Mouse (Mus musculus): Measurements from ENCODE around the gene Gm2696.
A peak's percentile ranks its signal among the peaks of the same experiment; 100 is the strongest.
"Not testable (repeated sequence)": the region's sequence is repeated elsewhere in the genome, so short reads cannot be mapped to it uniquely, and the experiment has no call there.

Gm2696 gene

GRCm38 (mm10) chr10:77814382-77814781 is at the start of gene Gm2696:
TSS of gene Gm2696 (plus strand) at chr10:77814682.
- no peak for DNase-seq (ENCODE audit: low spot score)

- no peak for DNase-seq (ENCODE audit: low spot score)
Measured at GRCm38 (mm10) chr10:77769727-77770126, 44.8 kb upstream of the Gm2696 start.

GRCm38 (mm10) chr10:77771225-77771624 is 43.3 kb upstream of the Gm2696 start, which contains the start of gene Gm3238:
TSS of gene Gm3238 (minus strand) at chr10:77771325.
- not testable (repeated sequence) for DNase-seq (ENCODE audit: low spot score)

- DNase-seq (ENCODE audit: low spot score), result not testable (repeated sequence)
Measured at GRCm38 (mm10) chr10:77772142-77772541, 42.3 kb upstream of the Gm2696 start.

- not testable (repeated sequence) for DNase-seq (ENCODE audit: low spot score)
Measured at GRCm38 (mm10) chr10:77776844-77777243, 37.6 kb upstream of the Gm2696 start, which contains the start of gene Gm7138. TSS of gene Gm7138 (minus strand) at chr10:77776944.

GRCm38 (mm10) chr10:77782442-77782841 is 32.0 kb upstream of the Gm2696 start, which contains the start of gene Gm3250:
TSS of gene Gm3250 (minus strand) at chr10:77782542.
- DNase-seq (ENCODE audit: low spot score), result not testable (repeated sequence)

- not testable (repeated sequence) for DNase-seq (ENCODE audit: low spot score)
Measured at GRCm38 (mm10) chr10:77783396-77783795, 31.1 kb upstream of the Gm2696 start.

GRCm38 (mm10) chr10:77787876-77788275 is 26.6 kb upstream of the Gm2696 start, which contains the start of gene Gm7137:
TSS of gene Gm7137 (minus strand) at chr10:77788200.
- DNase-seq (ENCODE audit: low spot score), result peak; percentile 42

- DNase-seq (ENCODE audit: low spot score), result no peak
Measured at GRCm38 (mm10) chr10:77788621-77789020, 25.9 kb upstream of the Gm2696 start.

GRCm38 (mm10) chr10:77794976-77795375 is 19.5 kb upstream of the Gm2696 start, which contains the start of gene Gm9639:
TSS of gene Gm9639 (minus strand) at chr10:77795076.
- no peak for DNase-seq (ENCODE audit: low spot score)

- DNase-seq (ENCODE audit: low spot score), result no peak
Measured at GRCm38 (mm10) chr10:77797677-77798076, 16.8 kb upstream of the Gm2696 start.

- not testable (repeated sequence) for DNase-seq (ENCODE audit: low spot score)
Measured at GRCm38 (mm10) chr10:77798164-77798920, 16.1 kb upstream of the Gm2696 start.

GRCm38 (mm10) chr10:77798921-77799508 is 15.5 kb upstream of the Gm2696 start, which contains the start of gene Gm19668:
TSS of gene Gm19668 (minus strand) at chr10:77799133.
- no peak for DNase-seq (ENCODE audit: low spot score)

GRCm38 (mm10) chr10:77804095-77804494 is 10.4 kb upstream of the Gm2696 start:
- DNase-seq (ENCODE audit: low spot score), result no peak

- no peak for DNase-seq (ENCODE audit: low spot score)
Measured at GRCm38 (mm10) chr10:77811743-77812142, 2.7 kb upstream of the Gm2696 start, which contains the start of gene Gm9507. TSS of gene Gm9507 (minus strand) at chr10:77811843.

GRCm38 (mm10) chr10:77815514-77815913 is 1.0 kb downstream of the Gm2696 start:
- DNase-seq (ENCODE audit: low spot score), result peak; percentile 57

- DNase-seq (ENCODE audit: low spot score), result no peak
Measured at GRCm38 (mm10) chr10:77818523-77818922, 4.0 kb downstream of the Gm2696 start.

- DNase-seq (ENCODE audit: low spot score), result no peak
Measured at GRCm38 (mm10) chr10:77819203-77819602, 4.7 kb downstream of the Gm2696 start.

- peak; percentile 19 for DNase-seq (ENCODE audit: low spot score)
Measured at GRCm38 (mm10) chr10:77826951-77827350, 12.5 kb downstream of the Gm2696 start, which contains the start of gene Krtap10-4. TSS of gene Krtap10-4 (minus strand) at chr10:77827095.

- DNase-seq (ENCODE audit: low spot score), result no peak
Measured at GRCm38 (mm10) chr10:77835647-77836046, 21.2 kb downstream of the Gm2696 start, which contains the start of gene Krtap10-10. TSS of gene Krtap10-10 (plus strand) at chr10:77835947.

GRCm38 (mm10) chr10:77839006-77839405 is 24.5 kb downstream of the Gm2696 start:
- DNase-seq (ENCODE audit: low spot score), result no peak

GRCm38 (mm10) chr10:77846503-77846902 is 32.0 kb downstream of the Gm2696 start, which contains the start of gene Gm36176:
TSS of gene Gm36176 (plus strand) at chr10:77846803.
- no peak for DNase-seq (ENCODE audit: low spot score)

GRCm38 (mm10) chr10:77846961-77847360 is 32.5 kb downstream of the Gm2696 start:
- DNase-seq (ENCODE audit: low spot score), result no peak
